Mouse (Mus musculus) bone marrow macrophage, adult 2 months (primary cell): ENCODE measurements at regions not wholly inside any gene's neighbourhood (a gene's known extent, or its start where the extent isn't known, plus 50 kb on each side); places are given as distances from the start of the nearest gene placed in this dataset.
"Not testable (repeated sequence)": the region's sequence is repeated elsewhere in the genome, so short reads cannot be mapped to it uniquely, and the experiment has no call there.

Experiments
- CTCF ChIP-seq: IDR thresholded peaks from 2 replicates; pipeline ENCODE4 v1.5.1; 2012; ENCODE audit warnings: low read depth, mild to moderate bottlenecking, low read length, moderate library complexity
- POLR2A ChIP-seq: IDR thresholded peaks from 2 replicates; pipeline ENCODE4 v1.6.1; 2012; ENCODE audit warnings: mild to moderate bottlenecking, low read depth, low read length, borderline replicate concordance

GRCm38 (mm10) chr14:53439643-53440042, 814.3 kb downstream of the Dad1 start:
- not testable (repeated sequence) for TF ChIP-seq CTCF, POLR2A
